Mouse (Mus musculus) fibroblast of lung, adult 2 months (primary cell): ENCODE measurements around the gene Fkbp5.

Experiments used
- DNase-seq: peaks from one replicate; pipeline ENCODE4 v3.0.0-alpha.2; 2011; ENCODE audit warnings: low read depth

Fkbp5 gene

DNA sequence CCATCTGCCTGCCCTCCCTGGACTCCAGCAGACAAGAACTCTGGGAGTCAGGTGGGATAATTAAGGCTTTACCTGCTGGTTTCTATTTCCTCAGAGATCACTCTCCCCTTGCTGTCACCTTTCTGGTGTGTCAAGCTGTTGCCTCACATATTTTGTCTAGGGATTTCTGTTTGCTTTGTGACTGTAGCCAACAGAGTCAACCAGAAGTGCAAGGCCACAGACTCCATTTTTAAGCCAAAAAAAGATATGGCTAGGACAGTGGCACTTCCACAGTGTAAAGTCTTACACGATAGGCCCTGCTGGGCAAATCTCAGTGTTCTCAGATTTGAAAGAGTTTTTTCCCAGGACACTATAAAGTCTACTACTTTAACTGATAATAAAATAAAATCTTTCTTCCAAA is 56.9 kb downstream of the Fkbp5 start:
- no peak for DNase-seq

DNA sequence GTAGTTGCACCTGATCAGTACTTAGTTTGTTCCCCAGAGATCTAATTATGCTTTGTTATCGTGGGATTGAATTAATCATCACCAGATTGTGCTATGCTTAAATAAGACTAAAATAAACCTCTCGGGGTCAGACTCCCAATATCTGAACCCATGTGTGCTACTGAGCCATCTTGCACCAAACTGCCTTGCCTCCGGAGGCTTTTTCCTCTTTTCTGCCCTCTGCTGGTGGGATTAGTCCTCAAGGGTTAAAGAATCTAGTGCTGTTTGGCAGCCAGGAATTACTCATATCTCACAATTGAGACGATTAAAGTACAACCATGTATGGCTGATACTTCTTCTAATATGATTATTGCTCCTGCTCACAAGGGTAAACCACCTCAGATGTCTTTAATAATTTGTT is 62.2 kb downstream of the Fkbp5 start:
- no peak for DNase-seq

DNA sequence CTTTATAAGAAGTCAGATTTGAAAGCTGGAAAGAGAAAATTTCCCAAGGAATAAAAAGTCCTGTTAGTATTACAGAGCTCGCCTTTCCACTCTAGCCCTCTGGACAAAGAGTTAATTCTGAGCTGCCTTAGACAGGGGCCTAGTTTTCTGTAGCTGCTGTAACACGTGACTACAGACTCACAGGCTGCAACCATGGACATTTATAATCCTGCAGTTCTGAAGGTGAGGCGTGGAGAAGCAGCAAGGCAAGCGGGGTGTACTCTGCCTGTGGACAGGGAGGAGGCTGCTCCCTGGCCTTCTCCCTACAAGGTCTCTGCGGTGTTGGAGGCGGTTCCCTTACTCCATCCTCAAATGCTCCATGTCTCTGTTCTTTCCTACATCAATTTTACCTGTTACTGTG is 64.4 kb downstream of the Fkbp5 start:
- DNase-seq = no peak

DNA sequence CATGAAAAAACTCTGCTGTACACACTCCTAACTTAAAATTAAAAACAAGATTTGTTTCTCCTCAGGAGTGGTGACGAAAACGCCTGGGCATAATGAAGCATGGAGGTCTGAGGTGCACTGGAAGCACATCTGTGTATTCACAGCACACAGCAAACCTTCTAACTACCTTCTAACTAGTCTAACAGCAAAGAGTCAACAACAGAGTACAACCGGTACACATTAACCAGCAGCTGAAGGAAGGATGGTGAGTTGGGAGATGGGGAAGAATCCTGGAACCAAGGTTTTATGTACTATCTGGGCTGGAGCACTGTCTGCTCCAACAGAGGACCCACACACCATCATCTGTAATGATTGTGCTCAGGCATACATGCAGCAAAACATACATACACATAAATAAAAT is 65.4 kb downstream of the Fkbp5 start:
- DNase-seq = no peak

- no peak for DNase-seq
Observed at GRCm38 (mm10) chr17:28451487-28451886, 65.8 kb downstream of the Fkbp5 start.

- DNase-seq = no peak
Observed at GRCm38 (mm10) chr17:28448225-28448624, 69.1 kb downstream of the Fkbp5 start.

DNA sequence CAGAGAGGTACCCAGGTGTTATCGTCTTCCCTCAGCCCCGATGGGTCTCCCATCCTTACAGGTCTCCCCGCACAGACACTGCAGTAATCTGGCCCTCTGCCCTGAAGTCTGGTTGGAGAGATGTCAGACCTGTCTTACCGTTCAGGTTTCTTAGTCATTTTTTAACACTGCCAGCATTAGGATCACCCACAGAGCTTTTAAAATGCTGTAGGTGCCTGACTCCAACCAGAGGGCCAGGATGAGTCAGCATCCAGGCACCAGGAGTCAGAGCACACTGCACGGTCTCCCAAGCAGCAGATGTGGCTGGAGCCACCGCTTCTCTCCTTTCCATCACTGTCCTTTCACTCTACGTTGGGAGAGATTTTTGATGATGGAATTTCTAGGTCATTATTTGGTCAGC is 69.5 kb downstream of the Fkbp5 start:
- peak; percentile 45 for DNase-seq

DNA sequence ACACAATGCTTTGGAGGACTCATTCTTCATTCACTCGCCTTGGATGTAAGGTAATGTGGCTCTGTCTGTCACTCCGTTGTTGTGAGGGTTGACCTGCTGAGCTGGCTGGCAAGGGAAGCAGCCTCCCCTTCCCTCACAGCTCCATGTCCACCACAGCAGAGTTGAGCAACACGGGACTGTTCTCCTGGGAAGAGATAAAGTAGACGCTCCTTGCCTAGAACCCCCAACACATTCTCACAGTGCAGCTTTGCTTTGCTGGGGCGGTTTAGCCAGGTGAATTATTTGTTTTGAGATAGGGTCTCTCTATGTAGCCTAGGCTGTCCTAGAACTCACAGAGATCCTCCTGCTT is 70.5 kb downstream of the Fkbp5 start:
- no peak for DNase-seq

GRCm38 (mm10) chr17:28445886-28446819 is 71.2 kb downstream of the Fkbp5 start:
- DNase-seq = no peak

DNA sequence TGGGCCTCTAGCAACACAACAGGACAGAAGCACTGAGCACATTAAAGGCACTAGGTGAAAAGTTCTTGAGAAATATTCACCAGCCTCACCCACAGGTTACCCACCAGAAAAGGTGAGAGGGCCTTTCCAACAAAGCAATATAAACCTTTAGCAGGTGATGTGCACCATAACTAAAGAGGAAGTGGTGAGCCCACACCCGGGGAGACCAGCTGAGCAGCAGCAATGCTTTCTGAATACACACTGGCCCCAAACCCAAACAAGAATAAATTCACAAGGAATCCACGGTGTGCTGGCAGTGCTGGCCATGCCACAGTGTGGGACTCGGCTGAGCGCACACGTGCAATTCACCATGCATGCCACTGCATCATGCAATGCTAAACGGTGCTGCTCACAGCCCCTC is 74.7 kb downstream of the Fkbp5 start:
- DNase-seq = no peak

GRCm38 (mm10) chr17:28438342-28439115 is 78.8 kb downstream of the Fkbp5 start:
- no peak for DNase-seq

- no peak for DNase-seq
Observed at GRCm38 (mm10) chr17:28437938-28438337, 79.4 kb downstream of the Fkbp5 start.

DNA sequence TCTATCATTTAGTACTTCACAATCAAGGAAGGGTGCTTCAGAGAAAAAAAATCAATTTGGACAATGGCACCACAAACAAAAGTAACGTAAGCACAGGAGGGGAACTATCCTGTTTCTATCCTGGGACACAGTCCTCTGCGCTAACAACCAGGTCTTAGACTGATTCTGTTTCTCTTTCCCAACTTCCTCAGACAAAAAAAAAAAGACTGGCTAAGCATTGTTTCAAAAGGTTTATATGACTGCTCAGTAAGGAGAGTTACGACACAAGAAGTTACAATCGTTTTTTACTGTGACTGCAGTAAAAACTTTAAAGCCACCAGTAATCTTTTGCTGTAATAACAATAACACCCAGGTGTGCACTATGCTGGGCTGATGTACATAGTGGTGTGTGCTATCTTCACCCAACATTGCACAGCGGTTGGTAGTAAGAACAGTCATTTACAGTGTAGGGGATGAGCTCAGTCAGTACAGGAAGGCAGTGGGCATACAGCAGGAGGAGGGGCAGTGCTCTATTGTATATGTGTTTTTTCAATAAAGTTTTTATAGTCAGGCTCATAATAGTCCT is 82.3 kb downstream of the Fkbp5 start:
- no peak for DNase-seq

- DNase-seq = no peak
Observed at GRCm38 (mm10) chr17:28433029-28433428, 84.3 kb downstream of the Fkbp5 start.

GRCm38 (mm10) chr17:28431931-28432335 is 85.4 kb downstream of the Fkbp5 start:
- no peak for DNase-seq

DNA sequence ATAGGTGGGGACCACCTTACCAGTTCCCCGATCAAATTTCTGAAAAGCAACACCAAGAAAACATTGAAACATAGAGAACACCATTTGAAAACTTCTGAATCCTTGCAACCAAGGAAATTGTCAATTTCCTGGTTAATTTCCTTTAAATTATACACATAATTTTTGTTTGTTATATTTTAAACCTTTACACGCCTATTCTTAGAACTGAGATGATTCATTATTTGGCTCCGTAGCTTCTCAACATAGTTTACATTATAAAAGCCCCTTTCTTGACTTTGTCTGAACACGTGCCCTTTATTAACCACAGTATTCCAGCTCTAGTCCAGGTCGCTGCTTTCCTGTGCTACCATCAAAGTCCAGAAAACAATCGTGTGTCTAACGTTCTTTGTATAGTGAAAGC is 86.3 kb downstream of the Fkbp5 start:
- DNase-seq = no peak

- no peak for DNase-seq
Observed at GRCm38 (mm10) chr17:28428474-28429258, 88.7 kb downstream of the Fkbp5 start.

GRCm38 (mm10) chr17:28427666-28428065 is 89.7 kb downstream of the Fkbp5 start:
- no peak for DNase-seq

DNA sequence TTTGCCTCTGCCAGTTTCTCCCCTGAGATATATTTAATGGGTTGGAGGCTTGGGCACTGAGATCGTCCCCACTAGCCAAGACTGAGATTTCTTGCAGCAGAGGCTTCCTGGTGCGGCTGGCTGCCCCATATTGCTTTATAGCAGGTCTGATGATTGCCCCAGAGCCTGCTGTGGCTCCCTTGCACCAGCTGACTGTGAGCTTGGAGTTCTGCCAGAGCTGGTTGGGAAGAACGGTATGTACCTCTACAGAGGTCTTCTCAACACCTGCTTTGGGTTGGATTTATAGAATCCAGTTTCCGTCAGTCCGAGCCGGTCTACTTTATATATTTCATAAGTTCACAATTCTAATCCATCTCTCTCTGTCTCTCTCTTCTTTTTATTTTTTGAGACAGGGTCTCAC is 93.0 kb downstream of the Fkbp5 start:
- DNase-seq = no peak

GRCm38 (mm10) chr17:28421071-28421470 is 96.3 kb downstream of the Fkbp5 start:
- DNase-seq = no peak

DNA sequence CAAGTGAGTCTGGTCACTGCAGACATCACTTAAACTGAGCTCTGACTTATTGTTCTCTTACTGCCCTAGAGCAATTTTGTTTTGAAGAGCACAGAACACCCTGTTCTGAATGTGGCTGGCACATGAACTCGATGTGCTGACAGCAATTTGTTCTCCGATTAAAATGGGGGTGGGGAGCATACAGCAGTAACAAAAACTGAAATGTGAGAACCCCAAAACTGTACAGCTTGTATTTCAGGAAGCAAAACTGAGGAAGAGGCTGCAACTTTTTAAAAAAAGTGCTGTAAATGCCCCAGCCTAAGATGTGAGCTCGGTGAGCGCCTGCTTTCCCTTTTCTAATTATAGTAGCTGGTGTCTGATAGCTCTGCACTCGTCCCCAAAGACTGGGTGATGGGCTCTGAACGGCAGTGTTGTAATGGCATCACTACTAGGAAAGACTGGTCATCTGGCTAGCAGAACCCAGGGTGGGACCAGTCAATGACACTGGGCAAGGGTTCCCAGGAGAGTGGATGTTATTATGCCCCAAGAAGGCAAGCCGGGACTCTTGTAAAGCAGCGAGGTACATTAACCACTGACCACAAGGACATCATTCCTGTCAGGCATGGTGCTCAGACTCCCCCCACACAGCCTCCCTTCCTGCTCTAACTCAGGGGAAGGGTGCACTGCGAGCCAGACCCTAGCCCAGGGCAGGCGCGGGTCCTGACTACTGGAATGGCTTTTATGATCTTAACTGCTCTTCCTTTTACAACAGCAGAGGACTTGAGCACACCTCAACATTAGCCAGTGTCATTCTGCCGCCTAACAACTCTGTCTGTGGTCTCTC is 96.9 kb downstream of the Fkbp5 start:
- DNase-seq = no peak
